Mouse (Mus musculus): ENCODE measurements around the gene Gm10719.
"Not testable (repeated sequence)": the region's sequence is repeated elsewhere in the genome, so short reads cannot be mapped to it uniquely, and the experiment has no call there.

Gm10719 gene

DNA sequence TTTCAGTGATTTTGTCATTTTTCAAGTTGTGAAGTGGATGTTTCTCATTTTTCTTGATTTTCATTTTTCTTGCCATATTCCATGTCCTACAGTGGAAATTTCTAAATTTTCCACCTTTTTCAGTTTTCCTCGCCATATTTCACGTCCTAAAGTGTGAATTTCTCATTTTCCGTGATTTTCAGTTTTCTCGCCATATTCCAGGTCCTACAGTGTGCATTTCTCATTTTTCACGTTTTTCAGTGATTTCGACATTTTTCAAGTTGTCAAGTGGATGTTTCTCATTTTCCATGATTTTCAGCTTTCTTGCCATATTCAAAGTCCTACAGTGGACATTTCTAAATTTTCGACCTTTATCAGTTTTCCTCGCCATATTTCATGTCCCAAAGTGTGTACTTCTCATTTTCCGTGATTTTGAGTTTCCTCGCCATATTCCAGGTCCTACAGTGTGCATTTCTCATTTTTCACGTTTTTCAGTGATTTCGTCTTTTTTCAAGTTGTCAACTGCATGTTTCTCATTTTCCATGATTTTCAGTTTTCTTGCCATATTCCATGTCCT, 7.8 kb downstream of the Gm10719 start, which contains the start of gene Gm10717:
Gene Gm10717 (plus strand): TSS at position 506 of the 556 bp plus-strand sequence.
- DNase-seq (ENCODE audit: low read depth, low spot score) = not testable (repeated sequence)

DNA sequence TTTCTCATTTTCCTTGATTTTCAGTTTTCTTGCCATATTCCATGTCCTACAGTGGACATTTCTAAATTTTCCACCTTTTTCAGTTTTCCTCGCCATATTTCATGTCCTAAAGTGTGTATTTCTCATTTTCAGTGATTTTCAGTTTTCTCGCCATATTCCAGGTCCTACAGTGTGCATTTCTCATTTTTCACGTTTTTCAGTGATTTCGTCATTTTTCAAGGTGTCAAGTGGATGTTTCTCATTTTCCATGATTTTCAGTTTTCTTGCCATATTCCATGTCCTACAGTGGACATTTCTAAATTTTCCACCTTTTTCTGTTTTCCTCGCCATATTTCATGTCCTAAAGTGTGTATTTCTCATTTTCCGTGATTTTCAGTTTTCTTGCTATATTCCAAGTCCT, 8.4 kb downstream of the Gm10719 start:
- not testable (repeated sequence) for DNase-seq (ENCODE audit: low read depth, low spot score)

GRCm38 (mm10) chr9:3026136-3026535, 8.9 kb downstream of the Gm10719 start:
- DNase-seq (ENCODE audit: low read depth, low spot score) = not testable (repeated sequence)

GRCm38 (mm10) chr9:3026741-3027140, 9.5 kb downstream of the Gm10719 start:
- not testable (repeated sequence) for DNase-seq (ENCODE audit: low read depth, low spot score)

GRCm38 (mm10) chr9:3027200-3027599, 10.0 kb downstream of the Gm10719 start:
- DNase-seq (ENCODE audit: low read depth, low spot score) = peak; percentile 58

- not testable (repeated sequence) for DNase-seq (ENCODE audit: low read depth, low spot score)
Measured at GRCm38 (mm10) chr9:3029276-3030000, 12.2 kb downstream of the Gm10719 start.

GRCm38 (mm10) chr9:3030677-3031318, 13.6 kb downstream of the Gm10719 start:
- peak; percentile 80 for DNase-seq (ENCODE audit: low read depth, low spot score)

GRCm38 (mm10) chr9:3034299-3034698, 17.1 kb downstream of the Gm10719 start, which contains the start of gene Gm17535:
Gene Gm17535 (plus strand): TSS chr9:3034599.
- not testable (repeated sequence) for DNase-seq (ENCODE audit: low read depth, low spot score)

DNA sequence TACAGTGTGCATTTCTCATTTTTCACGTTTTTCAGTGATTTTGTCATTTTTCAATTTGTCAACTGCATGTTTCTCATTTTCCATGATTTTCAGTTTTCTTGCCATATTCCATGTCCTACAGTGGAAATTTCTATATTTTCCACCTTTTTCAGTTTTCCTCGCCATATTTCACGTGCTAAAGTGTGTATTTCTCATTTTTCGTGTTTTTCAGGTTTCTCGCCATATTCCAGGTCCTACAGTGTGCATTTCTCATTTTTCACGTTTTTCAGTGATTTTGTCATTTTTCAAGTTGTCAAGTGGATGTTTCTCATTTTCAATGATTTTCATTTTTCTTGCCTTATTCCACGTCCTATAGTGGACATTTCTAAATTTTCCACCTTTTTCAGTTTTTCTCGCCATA, 19.4 kb downstream of the Gm10719 start, which contains the start of gene Gm10715:
Gene Gm10715 (plus strand): TSS at position 301 of the 400 bp plus-strand sequence.
- DNase-seq (ENCODE audit: low read depth, low spot score) = not testable (repeated sequence)

- DNase-seq (ENCODE audit: low read depth, low spot score) = peak; percentile 4
Measured at GRCm38 (mm10) chr9:3038161-3038560, 21.0 kb downstream of the Gm10719 start.

Measured in CD4-positive helper T cell, adult 2 months (primary cell).